Mouse (Mus musculus) large intestine, adult 2 months (tissue): ENCODE data around the gene Tmsb15l. TPM values are rescaled to one million over a fixed set of nuclear protein-coding genes. Genes with fewer than 3 reads are reported as not detected.

Source experiments
- polyA plus RNA-seq: library from polyadenylated mRNA; depleted of rRNA; stranded (reverse); fragments of >200 nt; gene quantifications from 2 replicates; pipeline ENCODE4 v1.2.3, GENCODE M21; 2012; rRNA removed

Gene Tmsb15l
- polyA plus RNA-seq, 1 experiment: 0.84 TPM

Other genes with a start within 250 kb of the Tmsb15l start
- 49.2 and 52.1 TPM in 2 replicates for gene Morf4l2, start 233.2 kb downstream of the Tmsb15l start, polyA plus RNA-seq
- not detected in 2 replicates for gene Glra4, start 196.7 kb downstream of the Tmsb15l start, polyA plus RNA-seq
- 1.8 and 2.5 TPM in 2 replicates for gene Plp1, start 154.2 kb downstream of the Tmsb15l start, polyA plus RNA-seq
- gene Rab9b, start 108.1 kb downstream of the Tmsb15l start, polyA plus RNA-seq: 0.06 and 0.07 TPM in 2 replicates
- gene H2bfm, start 49.5 kb downstream of the Tmsb15l start, polyA plus RNA-seq: not detected in 2 replicates
- 0.41 TPM in 1 of 2 replicates, not detected in the other for gene Tmsb15b2, start 1.4 kb downstream of the Tmsb15l start, polyA plus RNA-seq
- 0.63 and 1.3 TPM in 2 replicates for gene Tmsb15b1, start within 50 bp of the Tmsb15l start, polyA plus RNA-seq
- gene Zcchc18, start 16.3 kb upstream of the Tmsb15l start, polyA plus RNA-seq: 1.6 and 1.7 TPM in 2 replicates
- gene Slc25a53, start 61.4 kb upstream of the Tmsb15l start, polyA plus RNA-seq: 2.7 and 4.6 TPM in 2 replicates
- 0.46 and 0.77 TPM in 2 replicates for gene Fam199x, start 72.7 kb upstream of the Tmsb15l start, polyA plus RNA-seq
- not detected in 2 replicates for gene Esx1, start 145.2 kb upstream of the Tmsb15l start, polyA plus RNA-seq